Mouse (Mus musculus) neutrophil, adult 5-6 weeks (primary cell): ENCODE data around the gene Serpini1. TPM values are rescaled to one million over a fixed set of nuclear protein-coding genes. Genes with fewer than 3 reads are reported as not detected.

ENCODE experiments used
- total RNA-seq: library from RNA; stranded (forward); fragments of 200-1000 nt; gene quantifications from 2 replicates; pipeline ENCODE4 v1.2.3, GENCODE M21; 2017

Serpini1 gene
- total RNA-seq, 1 experiment from 2014 or later: 11.9 TPM

Other genes starting within 250 kb of the Serpini1 start
- gene Wdr49, start 75.4 kb upstream of the Serpini1 start, total RNA-seq: 0.35 and 0.86 TPM in 2 replicates
- 182 and 204 TPM in 2 replicates for gene Pdcd10, start 691 bp upstream of the Serpini1 start, total RNA-seq
- not detected in 2 replicates for gene Gm29133, start 190.7 kb downstream of the Serpini1 start, total RNA-seq